Mouse (Mus musculus): ENCODE measurements around the gene St3gal4.

Gene St3gal4

DNA sequence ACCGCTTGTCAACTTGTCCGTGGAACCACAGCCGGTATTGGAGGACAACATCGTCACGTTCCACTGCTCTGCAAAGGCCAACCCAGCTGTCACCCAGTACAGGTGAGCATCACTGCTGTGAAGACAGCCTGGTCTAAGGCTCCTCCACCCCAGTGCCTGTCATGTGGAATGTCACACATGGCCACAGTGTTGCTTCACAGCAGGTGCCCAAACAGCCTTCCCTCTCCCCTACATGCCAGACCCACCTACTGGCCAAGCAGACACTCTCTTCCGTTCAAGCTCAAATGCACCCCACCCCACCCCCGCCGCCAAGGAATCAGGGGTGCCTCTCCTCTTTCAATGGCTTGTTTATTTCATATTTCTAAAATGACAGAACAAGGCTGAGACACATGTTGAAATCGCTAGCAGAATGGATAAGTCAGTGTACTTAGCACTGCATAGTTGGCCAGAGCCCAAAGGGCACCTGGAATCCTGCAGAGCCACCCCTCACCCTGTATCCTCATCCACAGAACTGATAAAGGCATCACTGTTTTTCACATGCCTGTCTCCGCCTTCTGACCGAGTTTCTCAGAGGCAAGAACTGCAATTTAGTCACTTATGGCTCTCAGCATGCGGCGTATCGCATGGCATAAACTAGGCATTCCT, 111.2 kb downstream of the St3gal4 start:
- DNase-seq (ENCODE audit: low spot score in 2 of 2), result no peak

- DNase-seq (ENCODE audit: low spot score in 2 of 2), result no peak
These were observed 115.0 kb downstream of the St3gal4 start for GRCm38 (mm10) chr9:35004113-35004512.

DNA sequence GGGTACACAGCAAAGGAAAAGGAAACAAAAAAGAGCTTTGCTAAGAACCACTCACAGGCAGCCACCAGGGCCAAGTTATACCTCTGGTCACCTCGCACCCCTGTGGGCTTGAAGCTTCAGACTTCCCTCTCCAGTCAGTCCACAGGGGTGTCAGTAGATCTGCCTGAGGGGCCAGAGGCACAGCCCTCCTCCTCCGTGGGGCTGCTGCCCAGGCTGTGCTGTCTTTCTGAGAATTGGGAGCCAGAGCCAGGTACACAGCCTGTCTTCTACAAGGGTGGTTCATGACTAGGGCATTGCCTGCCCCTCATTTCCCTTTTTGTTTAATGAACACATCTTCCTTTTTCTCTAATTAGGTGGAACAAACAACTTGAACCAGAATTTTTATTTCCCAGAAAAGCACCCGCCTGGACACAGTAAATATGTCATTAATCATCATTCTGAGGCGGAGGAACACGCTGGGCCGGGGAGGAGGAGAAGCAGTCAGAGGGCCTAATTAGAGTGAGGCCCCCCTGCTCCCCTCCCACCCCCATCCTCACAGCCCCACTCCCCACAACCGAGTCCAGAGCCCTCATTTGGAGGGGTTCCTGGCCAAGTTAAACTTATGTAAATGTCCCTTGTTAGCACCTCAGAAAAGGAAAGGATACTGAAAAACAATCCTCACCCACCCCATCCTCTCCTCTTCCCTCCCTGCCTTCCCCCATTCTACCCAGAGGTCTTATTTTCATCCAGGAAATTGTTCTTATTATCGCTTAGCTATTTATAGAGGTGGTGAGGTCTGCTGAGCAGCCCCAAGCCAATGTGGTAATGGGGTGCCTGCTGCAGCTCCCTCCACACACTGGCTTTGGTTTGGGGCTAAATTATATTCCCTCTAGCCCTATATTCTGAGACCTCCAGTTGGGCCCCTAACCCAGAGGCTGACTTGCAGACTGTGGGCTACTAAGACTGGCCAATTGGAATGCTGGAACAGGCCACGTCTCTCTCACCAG, 120.9 kb downstream of the St3gal4 start:
- no peak for DNase-seq (ENCODE audit: low spot score in 2 of 2)
